Mouse (Mus musculus) spleen, adult 2 months (tissue): ENCODE data around the gene Chrm4.

Source experiments
- CTCF ChIP-seq: fragments of 200-500 bp; IDR thresholded peaks from 2 replicates; pipeline ENCODE4 v1.5.1; 2011; ENCODE audit warnings: mild to moderate bottlenecking, inconsistent platforms; ENCODE audit not compliant: insufficient read depth, insufficient read length, insufficient replicate concordance; ENCODE audit errors: extremely low read depth
- POLR2A ChIP-seq: fragments of 200-500 bp; IDR thresholded peaks from 2 replicates; pipeline ENCODE4 v1.6.1; 2011; ENCODE audit warnings: low read depth, low read length, inconsistent platforms

DNA sequence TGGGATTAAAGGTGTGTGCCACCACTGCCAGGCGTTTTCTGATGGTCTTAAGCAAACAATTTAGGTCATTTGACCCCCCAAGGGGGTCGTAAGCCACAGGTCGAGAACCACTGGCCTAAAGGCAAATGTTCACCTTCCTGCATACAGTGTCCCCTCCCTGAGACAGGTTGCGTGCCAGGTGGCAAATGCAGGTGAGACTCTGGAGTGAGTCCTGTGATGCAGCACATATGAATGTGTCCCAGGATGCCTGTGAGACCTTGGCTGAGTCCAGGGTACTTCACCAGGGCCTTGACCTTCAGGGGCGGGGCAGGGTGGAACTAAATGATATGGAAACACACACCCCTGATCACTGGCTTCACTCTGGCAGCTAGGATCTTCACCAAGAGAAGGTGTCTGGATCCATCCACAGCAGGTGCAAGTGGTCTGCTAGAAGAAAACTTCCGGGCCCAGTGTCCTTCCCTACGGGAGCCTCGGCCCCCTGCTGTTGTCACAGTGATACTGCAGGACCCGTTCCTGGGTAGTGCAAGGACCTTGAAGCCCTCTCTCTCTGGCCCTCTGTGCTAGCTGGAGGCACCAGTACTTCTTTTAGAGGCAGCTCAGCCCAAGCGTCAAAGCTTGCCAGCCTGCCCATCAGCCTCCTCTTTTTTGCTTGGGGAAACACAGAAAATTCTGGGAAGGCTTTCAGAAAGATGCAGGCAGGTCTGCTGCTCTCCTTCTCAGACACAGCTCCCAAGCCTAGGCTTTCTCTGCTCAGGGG lies 31.8 kb downstream of the Chrm4 start:
- TF ChIP-seq CTCF (peak; percentile 72; the same call in 1 of the 2 replicates), POLR2A (no peak)
